Mouse (Mus musculus) megakaryocyte, adult 5-6 weeks (primary cell): ENCODE results near the gene Fus. TPM values are rescaled to one million over a fixed set of nuclear protein-coding genes. Genes with fewer than 3 reads are reported as not detected.
A peak's percentile ranks its signal among the peaks of the same experiment; 100 is the strongest.

Experiments used
- ATAC-seq: 2 replicates; pipeline ENCODE4 v1.8.0; 2016; ENCODE audit warnings: mild to moderate bottlenecking, inconsistent platforms; ENCODE audit not compliant: poor library complexity, severe bottlenecking
- total RNA-seq, 2 experiments: library from RNA; stranded (forward) in 1 of 2; stranded (reverse) in 1 of 2; fragments of 153-499, 151-499 nt in 1 of 2; fragments of 221-1000, 200-1000 nt in 1 of 2; gene quantifications; 2 replicates each; pipeline versions ENCODE4 v1.2.3 to v1.2.4; 2015 to 2017

Fus gene
- total RNA-seq (2015) = 106 and 143 TPM in 2 replicates
- 31.4 and 61.8 TPM in 2 replicates for total RNA-seq (2017)

GRCm38 (mm10) chr7:127967004-127967921 is at the start of gene Fus:
Fus (plus strand) TSS chr7:127967457.
- peak; percentile 90 for ATAC-seq

GRCm38 (mm10) chr7:127918203-127918602 is 49.1 kb upstream of the Fus start:
- 0 out of 2 replicates have a peak, but pooled peaks have one; percentile 23 for ATAC-seq

GRCm38 (mm10) chr7:127919290-127919689 is 48.0 kb upstream of the Fus start:
- ATAC-seq = no peak

GRCm38 (mm10) chr7:127921516-127921915 is 45.7 kb upstream of the Fus start:
- ATAC-seq = 0 out of 2 replicates have a peak, but pooled peaks have one; percentile 11

- ATAC-seq = peak; percentile 84
These were observed 44.6 kb upstream of the Fus start for GRCm38 (mm10) chr7:127922451-127923275.

GRCm38 (mm10) chr7:127923714-127924113 is 43.5 kb upstream of the Fus start:
- ATAC-seq = no peak

GRCm38 (mm10) chr7:127925252-127925651 is 42.0 kb upstream of the Fus start:
- no peak for ATAC-seq

GRCm38 (mm10) chr7:127926066-127926465 is 41.2 kb upstream of the Fus start:
- no peak for ATAC-seq

- no peak for ATAC-seq
These were observed 40.4 kb upstream of the Fus start for GRCm38 (mm10) chr7:127926846-127927245.

GRCm38 (mm10) chr7:127927726-127928125 is 39.5 kb upstream of the Fus start:
- ATAC-seq = no peak

GRCm38 (mm10) chr7:127928596-127928995 is 38.7 kb upstream of the Fus start:
- no peak for ATAC-seq

- ATAC-seq = no peak
These were observed 37.3 kb upstream of the Fus start, which contains the start of gene Prss8 for GRCm38 (mm10) chr7:127929923-127930322. Prss8 (minus strand) TSS chr7:127930104.

- ATAC-seq = no peak
These were observed 36.6 kb upstream of the Fus start for GRCm38 (mm10) chr7:127930636-127931035.

- ATAC-seq = no peak
These were observed 35.7 kb upstream of the Fus start for GRCm38 (mm10) chr7:127931351-127932135.

GRCm38 (mm10) chr7:127932273-127933031 is 34.8 kb upstream of the Fus start:
- no peak for ATAC-seq

GRCm38 (mm10) chr7:127934075-127934474 is 33.2 kb upstream of the Fus start:
- no peak for ATAC-seq

GRCm38 (mm10) chr7:127935028-127935722 is 32.1 kb upstream of the Fus start:
- ATAC-seq = peak; percentile 100

GRCm38 (mm10) chr7:127935748-127936159 is 31.5 kb upstream of the Fus start:
- ATAC-seq = peak; percentile 8; the same call in 1 of the 2 replicates

GRCm38 (mm10) chr7:127936216-127936884 is 30.9 kb upstream of the Fus start:
- no peak for ATAC-seq
